ENCODE assay signal across 8 mouse cellular contexts in the genomic region with DNA sequence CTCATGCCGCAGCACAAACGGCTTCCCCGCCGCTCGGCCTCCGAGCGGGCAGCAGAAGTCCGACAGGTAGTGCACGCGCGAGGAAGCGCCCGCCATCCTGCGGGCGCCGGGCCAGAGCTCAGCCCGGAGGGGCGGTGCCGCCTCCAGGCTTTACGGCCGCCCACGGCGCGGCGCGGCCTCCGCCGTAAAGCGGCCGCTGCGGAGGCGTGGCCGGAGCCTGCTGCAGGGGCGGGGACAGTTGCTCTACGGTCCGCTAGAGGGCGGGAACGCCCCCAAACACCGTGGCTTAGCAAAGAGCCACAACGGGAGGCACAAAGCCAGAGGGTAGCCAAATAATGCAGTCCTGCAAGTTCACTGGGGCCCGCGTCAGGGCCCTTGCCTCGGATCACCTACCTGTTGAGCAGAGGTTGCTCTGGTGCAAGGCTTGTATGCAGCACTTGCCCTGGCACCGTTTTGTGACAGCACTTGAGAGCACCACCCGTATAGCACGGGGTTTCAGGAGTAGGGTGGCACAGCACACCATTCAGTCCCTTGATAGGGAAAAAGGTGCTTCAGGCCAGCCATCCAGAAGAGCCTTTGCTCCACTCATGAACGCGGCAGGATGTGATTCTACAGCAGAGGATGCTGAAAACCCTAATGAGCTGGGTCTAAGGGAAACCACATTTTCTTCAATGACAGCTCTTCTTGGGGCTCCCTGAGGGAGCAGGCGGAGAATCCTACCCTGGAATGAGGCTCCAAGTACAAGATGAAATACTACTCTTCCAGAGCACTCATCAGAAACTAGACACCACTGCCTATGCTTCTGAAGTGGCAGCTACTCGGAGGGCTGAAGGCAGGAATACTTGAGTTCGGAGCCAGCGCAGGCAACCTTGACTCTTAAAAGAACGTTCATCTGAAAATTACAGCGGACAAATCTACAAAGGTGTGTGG. TPM values are rescaled to one million over a fixed set of nuclear protein-coding genes. Genes with fewer than 3 reads are reported as not detected.
DNase-seq lines count a peak whose midpoint lies in the region; ATAC-seq lines count a peak whose summit lies in the region.

TSS of gene Faap100 (minus strand) at position 154 of the 930 bp plus-strand sequence.

- H3K9ac ChIP-seq in forebrain, embryonic 14.5 days (ENCODE audit: low read length): peak within 1 kb of the TSS; percentile 83
- peak within 1 kb of the TSS; percentile 69 for H3K9ac ChIP-seq in neural tube, embryonic 15.5 days (replicated peaks)

- intact Hi-C loops in heart, postnatal 14 days (cut with DNase I): loop anchor here (5.0 kb wide), 1 partner anchor 62 kb away; no protein-coding TSS in a partner anchor

- peaks cover 74% of the 10 kb centered on the region for H3K36me3 ChIP-seq in forebrain, embryonic 14.5 days (ENCODE audit: control insufficient read depth, insufficient read depth, low read length)
- H3K36me3 ChIP-seq in neural tube, embryonic 15.5 days: peaks cover 68% of the 10 kb centered on the region

- no peaks in the 10 kb centered on the region for H3K27me3 ChIP-seq in forebrain, embryonic 14.5 days (replicated peaks; ENCODE audit: control insufficient read depth, insufficient read depth, low read length)
- no peaks in the 10 kb centered on the region for H3K27me3 ChIP-seq in neural tube, embryonic 15.5 days (replicated peaks)

- peaks cover 9% of the 10 kb centered on the region for H3K4me1 ChIP-seq in forebrain, embryonic 14.5 days (ENCODE audit: control insufficient read depth, insufficient read depth, low read length)
- peaks cover 37% of the 10 kb centered on the region for H3K4me1 ChIP-seq in neural tube, embryonic 15.5 days

- H3K27ac ChIP-seq in forebrain, embryonic 14.5 days (ENCODE audit: low read depth, low read length): peak within 1 kb of the TSS; percentile 76
- peak within 1 kb of the TSS; percentile 87 for H3K27ac ChIP-seq in neural tube, embryonic 15.5 days (replicated peaks)

- H3K9me3 ChIP-seq in forebrain, embryonic 14.5 days (replicated peaks; ENCODE audit: control insufficient read depth, low read length): no peaks in the 10 kb centered on the region
- no peaks in the 10 kb centered on the region for H3K9me3 ChIP-seq in neural tube, embryonic 15.5 days (replicated peaks)

- ATAC-seq in forebrain, embryonic 14.5 days: peak; percentile 88
- peak; percentile 85 for ATAC-seq in neural tube, embryonic 15.5 days (ENCODE audit: low FRiP score)

- peak within 1 kb of the TSS; percentile 96 for H3K4me2 ChIP-seq in forebrain, embryonic 14.5 days (ENCODE audit: low read length)
- H3K4me2 ChIP-seq in neural tube, embryonic 15.5 days: peak within 1 kb of the TSS; percentile 69

- WGBS in forebrain, embryonic 14.5 days: 10% methylated on average over 54 of the region's 54 CpGs
- 8% methylated on average over 54 of the region's 54 CpGs for WGBS in neural tube, embryonic 15.5 days

- DNase-seq in ES-CJ7 (ENCODE audit: low read depth, low spot score): peak; percentile 91
- DNase-seq in cerebellum, adult 11 months: peak; percentile 83
- peak; percentile 96 for DNase-seq in forebrain, embryonic 14.5 days (ENCODE audit: low spot score)
- DNase-seq in heart, postnatal 14 days: peak; percentile 94 to 95
- DNase-seq in layer of hippocampus, adult 11-12 months (ENCODE audit: low spot score): peak; percentile 88
- DNase-seq in lung, adult 18-20 months: peak; percentile 91 to 94
- DNase-seq in testis, postnatal 14 days (ENCODE audit: low spot score): peak; percentile 89

- peak within 1 kb of the TSS; percentile 71 for H3K4me3 ChIP-seq in forebrain, embryonic 14.5 days (ENCODE audit: low read depth, low read length)
- H3K4me3 ChIP-seq in neural tube, embryonic 15.5 days (replicated peaks): peak within 1 kb of the TSS; percentile 69

RNA-seq across cellular contexts. Expression of gene Faap100, which starts in this region (rescaled TPM):
- polyA plus RNA-seq in forebrain, embryonic 14.5 days (2014; fragmentation: Nextera tagmentation; extraction: Ambion mirVana): 51.7 and 71.1 TPM in 2 replicates
- total RNA-seq in heart, postnatal 14 days (2021): 10 to 100 TPM; 19.0 to 19.6 TPM
- 71.6 and 81.5 TPM in 2 replicates for polyA plus RNA-seq in neural tube, embryonic 15.5 days (2015; fragmentation: Nextera tagmentation; extraction: Ambion mirVana)

Comparison
In these comparisons a context has a peak if more than half of its experiments do, and no peak if none do; other contexts are left out.
1. Peak in every context shown above with its lines: DNase-seq, ATAC-seq, H3K4me3 ChIP-seq and H3K27ac ChIP-seq.